Mouse (Mus musculus) embryonic fibroblast, embryonic 13.5 days (primary cell): Measurements from ENCODE around the gene Zfp940.

ENCODE experiments used
- CTCF ChIP-seq: IDR thresholded peaks from 2 replicates; pipeline ENCODE4 v1.5.1; 2011; ENCODE audit warnings: mild to moderate bottlenecking, control low read depth, low read length, moderate library complexity, borderline replicate concordance; ENCODE audit not compliant: insufficient read depth
- POLR2A ChIP-seq: IDR thresholded peaks from 2 replicates; pipeline ENCODE4 v1.6.1; 2011; ENCODE audit warnings: low read depth, mild to moderate bottlenecking, control low read depth, low read length, moderate library complexity

GRCm38 (mm10) chr7:29839256-29839655 lies 14.2 kb downstream of the Zfp940 start:
- TF ChIP-seq POLR2A: no peak
- TF ChIP-seq CTCF: no peak
